Mouse (Mus musculus): ENCODE results near the gene Mrpl1.

The Mrpl1 gene

DNA sequence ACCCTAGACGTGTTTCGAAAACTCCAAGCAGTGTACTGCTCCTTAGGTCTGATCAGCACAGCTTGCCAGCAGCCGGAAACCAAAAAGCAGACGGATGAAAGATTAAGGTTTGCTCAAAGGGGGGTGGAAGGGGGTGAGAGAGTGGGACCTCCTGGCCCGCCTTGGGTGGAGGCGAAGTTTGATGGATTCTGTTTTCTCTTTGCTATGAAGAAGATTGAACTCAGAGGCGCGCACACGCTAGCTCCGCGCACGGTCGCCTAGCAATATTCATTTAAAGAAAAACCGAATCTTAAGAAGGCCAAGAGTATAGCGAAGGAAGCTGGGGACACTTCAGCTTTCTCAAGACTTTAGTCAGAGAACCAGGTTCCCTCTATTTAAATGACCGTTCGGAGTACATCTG, at the start of gene Mrpl1:
Gene Mrpl1, plus strand, starts transcription at position 35 of the 400 bp plus-strand sequence.
- peak; percentile 57 for DNase-seq (ENCODE audit: extremely low spot score)

DNA sequence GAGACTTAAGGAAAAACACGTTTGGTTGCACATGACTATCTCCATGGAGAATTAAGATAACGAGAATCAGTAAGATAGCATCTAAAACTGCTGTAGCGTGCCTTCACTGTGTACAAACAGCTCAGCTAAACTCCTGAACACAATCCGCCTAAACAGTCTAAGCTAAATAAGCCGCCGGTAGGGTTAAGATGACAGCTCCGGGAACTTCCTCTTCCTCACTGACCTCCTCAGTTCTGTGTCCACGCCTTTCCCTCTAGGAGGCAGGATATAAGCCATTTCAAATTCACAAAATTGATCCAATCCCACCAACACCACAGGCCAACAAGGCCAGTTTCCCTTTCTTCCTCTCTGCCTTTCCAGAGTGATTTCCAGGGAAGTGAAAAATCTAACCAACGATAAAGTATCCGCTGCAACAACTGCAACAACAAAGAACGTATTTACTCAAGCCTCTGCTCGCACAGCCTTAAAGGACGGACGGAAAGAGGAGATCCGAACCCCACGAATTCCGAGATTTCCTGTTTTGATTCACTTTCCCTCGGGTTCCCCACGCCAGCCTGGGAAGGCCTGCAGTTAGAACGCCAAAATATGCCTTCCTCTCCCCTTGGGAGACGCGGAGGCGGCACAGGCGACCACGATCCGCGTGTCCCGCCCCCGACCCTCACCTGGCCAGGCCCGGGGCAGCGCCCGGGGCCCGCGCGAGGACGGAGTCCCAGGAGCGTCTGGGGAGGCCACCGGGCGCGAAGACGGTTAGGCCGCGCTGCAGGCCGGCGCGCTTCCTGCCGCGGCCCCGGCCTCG, 48.6 kb upstream of the Mrpl1 start:
- DNase-seq (ENCODE audit: extremely low spot score), result peak; percentile 54

DNA sequence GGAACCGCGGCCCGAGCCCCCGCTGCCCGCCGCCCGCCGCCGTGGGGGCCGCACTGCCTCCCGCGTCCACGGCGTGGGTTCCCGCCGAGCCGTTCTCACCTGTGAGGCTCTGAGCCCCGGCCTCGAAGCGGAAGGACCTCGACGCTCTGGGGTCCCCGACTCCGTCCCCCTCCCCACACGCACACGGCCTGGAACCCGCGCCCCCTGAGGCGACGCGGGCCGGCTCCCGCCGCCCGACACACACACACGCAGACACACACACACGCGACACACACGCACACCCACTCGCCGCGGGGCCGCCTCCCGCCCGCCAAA, 48.1 kb upstream of the Mrpl1 start:
- DNase-seq (ENCODE audit: extremely low spot score), result no peak

DNA sequence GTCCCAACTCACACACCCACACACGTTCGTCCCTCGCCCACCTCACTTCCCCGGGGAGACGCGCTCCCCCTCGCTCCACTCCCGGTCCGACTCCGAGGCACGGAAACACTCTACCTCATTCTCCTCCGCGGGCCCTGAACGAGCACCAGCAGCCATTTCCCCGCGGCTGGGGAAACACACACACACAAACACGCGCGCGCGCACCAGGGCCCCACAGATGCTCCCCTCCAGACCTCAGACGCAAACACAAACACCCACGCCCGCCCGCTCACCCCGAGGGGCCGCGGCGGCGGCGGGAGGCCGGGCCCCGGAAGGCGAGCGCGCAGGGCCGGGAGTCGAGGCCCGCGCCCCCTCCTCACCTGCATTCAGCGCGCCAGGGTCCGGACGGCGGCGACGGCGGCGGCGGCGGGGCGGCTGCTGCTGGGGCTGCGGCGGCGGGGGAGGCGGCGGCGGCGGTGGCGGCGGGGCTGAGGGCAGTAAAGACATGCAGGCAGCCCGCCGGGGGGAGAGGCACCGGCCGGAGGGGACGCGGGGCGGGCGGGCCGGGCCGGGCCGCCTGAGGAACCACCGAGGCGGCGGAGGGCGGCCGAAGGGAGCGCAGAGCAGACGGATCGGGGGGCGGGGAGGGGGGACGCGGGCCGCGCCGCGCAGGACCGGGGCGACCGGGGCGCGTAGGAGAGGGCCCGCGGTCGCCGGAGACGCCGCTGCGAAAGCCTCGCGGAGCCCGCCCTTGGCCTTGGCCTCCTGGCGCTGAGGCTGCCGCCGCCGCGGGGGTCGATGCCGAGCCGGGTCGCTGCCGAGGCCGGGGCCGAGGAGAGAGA, 47.5 kb upstream of the Mrpl1 start:
- peak; percentile 66 for DNase-seq (ENCODE audit: extremely low spot score)

DNA sequence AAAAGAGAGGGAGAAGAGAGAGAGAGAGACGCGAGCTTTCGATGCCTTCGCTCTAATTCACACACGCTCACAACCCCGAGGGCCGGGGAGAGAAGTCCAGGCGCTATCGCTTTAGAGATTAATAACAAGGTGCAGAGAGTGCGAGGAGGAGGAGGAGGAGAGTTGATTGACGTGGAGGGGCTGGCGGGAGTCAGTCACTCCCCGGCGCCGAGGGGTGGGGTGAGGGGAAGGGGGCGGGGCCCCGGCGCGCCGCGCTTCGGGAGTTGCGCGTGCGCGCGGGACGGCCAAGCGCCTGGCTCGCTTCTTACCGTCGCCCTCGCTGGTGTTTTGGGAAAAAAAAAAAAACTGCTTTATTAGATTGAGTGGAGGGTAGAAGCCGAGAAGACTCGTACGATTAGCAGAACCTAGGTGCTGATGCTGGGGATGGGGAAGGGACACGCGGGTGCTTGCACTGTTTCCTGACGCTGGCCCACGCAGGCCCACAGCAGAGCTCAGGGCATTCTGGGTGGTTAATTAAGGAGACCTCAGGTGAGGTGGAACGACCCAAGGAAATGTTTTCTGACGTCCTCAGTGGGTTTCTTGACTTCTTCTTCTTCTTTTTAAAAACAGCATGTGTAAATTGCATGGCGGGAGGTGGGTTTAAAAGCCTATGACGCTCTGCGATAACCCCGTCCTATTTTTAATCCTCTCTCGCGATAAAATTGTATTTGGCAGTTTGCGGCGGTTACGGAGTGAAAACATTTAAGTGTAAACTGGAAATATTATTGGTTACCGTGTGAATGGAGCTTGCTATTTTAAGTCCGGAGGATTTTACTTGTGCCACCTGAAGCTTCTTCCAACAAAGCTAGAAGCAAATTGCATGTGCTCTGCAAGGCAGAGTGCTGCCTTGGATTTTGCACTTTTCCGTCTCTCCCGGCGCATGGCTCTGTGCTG, 46.6 kb upstream of the Mrpl1 start:
- DNase-seq (ENCODE audit: extremely low spot score), result peak; percentile 89

DNA sequence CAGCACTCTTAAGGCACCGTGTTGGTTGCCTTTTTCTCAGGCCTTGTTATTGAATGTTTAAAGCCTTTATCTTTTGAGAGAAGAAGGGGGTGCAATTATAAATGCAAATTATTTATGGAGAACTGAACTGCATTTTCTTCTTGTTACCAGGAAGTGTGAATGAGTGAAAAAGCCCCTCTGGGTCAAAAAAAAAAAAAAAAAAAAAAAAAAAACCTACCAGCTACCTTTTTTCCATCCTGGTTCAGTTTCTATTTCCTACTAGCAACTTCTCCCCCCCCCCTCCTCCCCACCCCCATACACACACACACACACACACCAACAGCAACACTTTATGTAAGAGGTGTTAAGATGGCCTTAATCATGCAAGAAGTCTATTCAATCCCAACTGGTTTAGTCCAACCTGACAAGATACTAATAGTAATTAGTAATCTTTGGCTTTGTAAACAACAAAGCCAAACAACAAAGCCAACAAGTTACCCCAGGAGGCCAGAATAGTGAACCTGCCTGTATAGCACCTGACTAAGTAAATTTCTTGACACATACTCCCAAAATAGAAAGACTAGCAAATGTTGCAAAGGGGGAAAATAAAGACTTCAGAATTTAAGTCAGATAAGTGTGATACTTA, 45.8 kb upstream of the Mrpl1 start:
- DNase-seq (ENCODE audit: extremely low spot score), result no peak

DNA sequence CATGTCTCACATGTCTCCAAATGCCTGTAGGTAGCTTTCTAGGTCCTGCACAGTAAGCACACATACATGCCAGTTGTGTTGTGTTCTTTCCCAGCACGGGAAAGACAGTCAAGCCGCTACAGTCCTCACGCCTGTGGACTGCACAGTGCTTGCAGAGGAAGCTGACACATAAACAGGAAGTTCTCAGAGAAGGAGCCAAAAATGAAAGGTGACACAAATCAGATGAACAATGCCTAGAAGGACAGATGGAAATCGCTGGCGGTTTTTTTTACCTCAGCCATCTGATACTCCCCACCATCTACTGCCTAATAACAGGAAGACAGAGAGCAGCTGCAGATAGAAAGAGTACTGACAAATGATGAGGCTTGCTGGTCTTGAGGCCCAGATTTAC, 45.3 kb upstream of the Mrpl1 start, which contains the start of gene Cnot6l:
Gene Cnot6l, minus strand, starts transcription at position 151 of the 391 bp plus-strand sequence.
- peak; percentile 17 for DNase-seq (ENCODE audit: extremely low spot score)

DNA sequence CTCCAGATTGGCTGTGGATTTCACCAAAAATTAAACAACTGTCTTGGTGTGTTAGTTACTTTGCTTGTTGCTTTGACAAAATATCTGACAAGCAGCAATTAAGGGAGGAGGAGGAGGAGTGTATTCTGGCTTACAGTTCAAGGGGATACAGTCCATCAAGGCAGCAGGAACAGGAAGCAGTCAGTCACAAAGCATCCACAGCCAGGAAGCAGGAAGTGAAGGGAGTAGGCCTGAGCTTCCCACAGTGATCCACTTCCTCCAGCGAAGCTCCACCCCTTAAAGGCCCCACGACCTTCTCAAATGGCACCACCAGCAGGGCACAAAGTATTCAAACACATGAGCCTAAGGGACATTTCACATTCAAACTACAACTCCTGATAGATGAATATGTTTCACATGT, 42.5 kb upstream of the Mrpl1 start:
- no peak for DNase-seq (ENCODE audit: extremely low spot score)

DNA sequence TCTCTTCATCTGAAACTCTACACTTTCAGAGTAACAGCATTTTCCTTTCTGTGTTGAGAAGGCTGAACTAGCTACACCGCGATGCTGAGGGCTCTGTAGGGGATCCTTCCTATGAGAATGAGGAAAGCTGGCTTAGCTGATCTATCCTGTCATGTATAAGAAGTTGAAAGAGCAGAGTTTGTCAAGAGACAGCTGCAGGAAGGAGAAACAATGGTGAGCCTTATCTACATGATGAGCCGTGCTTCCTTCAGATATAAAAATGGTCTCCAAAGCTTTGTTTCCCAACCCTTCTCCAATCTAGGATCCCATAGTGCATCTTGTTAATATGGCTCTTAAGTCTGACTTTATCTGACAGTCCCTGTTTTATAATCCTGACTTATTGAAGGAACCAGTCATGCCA, 38.9 kb upstream of the Mrpl1 start:
- DNase-seq (ENCODE audit: extremely low spot score), result no peak

DNA sequence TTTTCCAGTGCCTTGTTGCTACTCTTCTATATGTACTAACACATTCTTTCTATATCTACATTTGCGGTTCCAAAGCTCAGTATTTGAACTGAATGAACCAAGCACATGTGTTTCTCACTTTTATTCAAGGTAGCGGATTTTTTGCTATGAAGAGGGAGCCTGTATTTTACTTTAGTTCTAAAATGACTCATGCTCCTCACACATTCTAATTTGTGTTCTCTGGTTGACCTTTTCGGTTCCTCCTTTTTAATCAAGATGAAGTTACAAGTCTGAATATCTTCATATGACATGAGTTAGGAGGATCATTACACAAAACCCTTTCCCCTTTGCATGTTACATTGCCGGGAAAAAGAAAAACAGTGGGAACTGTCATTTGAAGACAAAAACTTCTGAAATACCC, 37.5 kb upstream of the Mrpl1 start:
- no peak for DNase-seq (ENCODE audit: extremely low spot score)

DNA sequence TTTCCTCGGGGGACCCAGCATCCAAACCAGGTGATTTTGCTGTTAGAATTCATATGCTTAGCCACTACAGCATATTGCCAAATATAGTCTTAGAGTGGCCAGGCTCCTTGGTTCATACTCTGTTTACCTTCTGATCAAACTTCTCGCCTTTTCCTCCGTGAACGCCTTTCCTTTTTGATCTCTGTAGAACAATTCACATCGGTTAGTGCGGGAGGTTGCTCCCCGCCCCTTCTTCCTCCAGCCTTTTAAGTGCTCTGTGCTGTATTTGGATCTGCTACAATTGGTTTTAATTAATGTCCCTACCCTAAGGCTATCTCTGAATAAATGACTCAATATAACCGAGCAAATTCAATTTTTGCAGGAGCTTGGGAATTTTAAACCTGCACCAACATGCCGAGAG, 33.2 kb upstream of the Mrpl1 start:
- DNase-seq (ENCODE audit: extremely low spot score), result no peak

DNA sequence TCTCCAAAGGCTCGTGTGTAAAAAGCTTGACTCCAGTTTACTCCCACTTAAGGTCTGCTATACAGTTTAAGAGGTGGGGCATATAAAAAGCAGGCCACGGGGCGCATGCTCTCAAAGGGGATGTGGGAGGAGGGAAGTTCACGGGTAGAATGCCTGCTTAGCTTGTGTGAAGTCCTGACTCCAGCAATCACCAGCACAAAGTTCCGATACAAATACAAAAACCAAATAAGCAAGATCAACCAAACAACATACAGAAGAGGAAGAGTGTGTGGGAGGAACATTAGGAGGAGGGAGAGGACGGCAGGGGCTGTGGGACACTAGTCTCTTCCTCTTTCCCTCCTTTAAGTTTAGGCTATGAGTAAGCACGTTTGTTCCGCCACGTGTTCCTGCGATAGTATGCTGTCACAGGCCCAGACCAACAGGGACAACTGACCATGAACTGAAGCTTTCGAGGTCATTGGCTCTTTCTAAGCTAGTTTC, 32.4 kb upstream of the Mrpl1 start:
- DNase-seq (ENCODE audit: extremely low spot score), result no peak

DNA sequence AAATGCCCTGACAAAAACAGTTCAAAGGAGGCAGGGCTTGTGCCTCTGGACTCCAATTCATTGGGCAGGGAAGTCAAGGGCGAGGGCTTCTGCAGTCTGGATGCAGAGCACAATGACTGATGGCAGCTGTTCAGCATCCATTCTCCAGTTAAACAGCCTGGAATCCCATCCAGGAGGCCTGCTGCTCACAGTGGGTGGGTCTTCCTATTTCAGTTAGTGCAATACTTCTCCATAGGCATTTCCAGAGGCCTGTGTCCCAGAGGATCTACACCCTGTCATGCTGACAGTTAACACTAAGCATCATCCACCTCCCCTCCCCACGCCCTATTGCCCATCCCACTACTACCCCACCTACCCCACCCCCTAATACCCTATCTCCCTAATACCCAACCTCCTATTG, 26.1 kb upstream of the Mrpl1 start:
- no peak for DNase-seq (ENCODE audit: extremely low spot score)

DNA sequence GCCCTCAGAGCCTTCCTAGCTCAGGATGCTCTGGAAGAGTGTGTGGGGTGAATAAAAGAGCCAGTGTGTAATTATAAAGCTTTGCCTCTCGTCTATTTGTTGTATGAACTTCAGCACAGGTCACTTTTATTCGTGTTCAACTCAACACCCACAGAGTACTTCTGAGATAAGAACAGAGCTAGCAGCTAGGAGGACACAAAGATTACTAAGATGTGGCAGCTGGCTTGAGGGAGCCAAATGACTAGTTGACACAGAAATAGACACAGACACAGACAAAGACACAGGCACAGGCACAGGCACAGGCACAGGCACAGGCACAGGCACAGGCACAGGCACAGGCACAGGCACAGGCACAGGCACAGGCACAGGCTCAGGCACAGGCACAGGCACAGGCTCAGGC, 25.3 kb upstream of the Mrpl1 start:
- no peak for DNase-seq (ENCODE audit: extremely low spot score)

DNA sequence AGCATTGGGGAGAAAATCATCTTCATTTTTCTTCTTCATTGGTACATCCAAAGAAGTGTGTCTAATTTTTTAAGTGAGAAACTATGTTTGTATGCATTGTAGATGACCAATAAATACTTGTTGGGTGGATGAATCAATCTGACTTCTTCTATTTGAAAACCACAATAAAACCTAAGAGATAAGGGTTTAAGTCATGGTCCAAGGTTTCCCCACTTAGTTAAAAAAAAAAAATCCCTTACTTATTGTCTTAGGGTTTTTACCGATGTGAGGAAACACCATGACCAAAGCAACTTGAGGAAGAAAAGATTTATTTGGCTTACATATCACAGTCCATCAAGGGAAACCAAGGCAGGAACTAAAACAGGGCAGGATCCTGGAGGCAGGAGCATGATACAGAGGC, 19.5 kb upstream of the Mrpl1 start:
- DNase-seq (ENCODE audit: extremely low spot score), result no peak

DNA sequence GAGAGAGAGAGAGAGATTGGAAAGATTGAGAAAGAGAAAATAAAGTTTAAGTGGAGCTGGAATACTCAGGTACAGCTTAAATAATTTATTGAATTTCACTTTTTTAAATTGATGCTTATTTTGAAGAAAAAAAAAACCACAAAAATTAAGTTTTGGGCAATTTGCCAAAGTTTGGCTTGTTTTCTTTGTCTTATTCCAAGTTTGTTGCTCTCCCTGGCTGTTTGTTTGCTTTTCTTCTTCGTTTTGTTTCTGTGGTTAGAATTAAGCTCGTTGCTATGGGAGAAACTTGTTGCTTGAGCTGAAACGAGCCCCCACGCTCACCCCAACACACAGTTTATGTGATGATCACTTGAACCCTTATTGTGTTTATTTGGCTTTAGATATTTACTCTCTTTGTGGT, 18.0 kb upstream of the Mrpl1 start:
- no peak for DNase-seq (ENCODE audit: extremely low spot score)

DNA sequence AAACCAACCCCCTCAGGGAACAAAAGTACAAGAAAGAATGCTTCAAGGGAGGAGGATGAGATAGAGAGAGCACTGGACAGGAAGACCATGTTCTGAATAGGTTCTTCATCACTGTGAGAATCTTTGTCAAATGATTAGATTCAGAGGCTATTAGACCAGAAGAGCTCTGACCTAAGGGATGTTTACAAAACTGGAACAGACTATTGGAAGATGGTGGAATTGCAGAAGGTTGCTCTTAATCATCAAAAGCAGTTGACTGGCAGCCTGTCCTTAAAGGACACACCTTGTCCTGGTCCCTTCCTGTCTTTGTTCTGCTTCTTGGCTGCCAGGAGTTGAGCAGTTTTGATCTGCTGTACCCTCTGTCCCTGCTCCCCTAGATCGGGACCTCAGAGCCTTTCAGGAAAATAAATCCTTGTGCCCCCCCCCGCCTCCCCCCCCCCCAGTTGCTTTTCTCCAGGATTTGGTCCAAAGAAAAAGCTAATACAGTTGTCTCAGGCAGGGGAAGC, 12.7 kb upstream of the Mrpl1 start:
- no peak for DNase-seq (ENCODE audit: extremely low spot score)

DNA sequence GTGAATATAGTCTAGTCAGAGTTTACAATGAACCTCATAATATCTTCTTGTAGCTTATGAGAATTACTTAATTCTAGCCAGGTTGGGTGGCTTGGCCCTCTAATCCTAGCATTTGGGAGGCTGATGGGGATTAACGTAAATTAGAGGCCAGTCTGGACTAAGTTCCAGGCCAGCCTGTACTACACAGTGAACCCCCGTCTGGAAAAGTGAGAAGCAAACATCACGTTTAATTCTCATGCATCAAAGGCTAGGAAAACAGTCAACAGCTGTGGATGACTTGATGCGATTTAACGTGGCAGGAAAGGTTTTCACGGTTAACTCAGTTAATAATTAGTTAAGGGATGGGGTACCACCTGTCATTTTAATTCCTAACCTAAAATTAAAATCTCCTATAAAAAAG, 11.0 kb upstream of the Mrpl1 start:
- DNase-seq (ENCODE audit: extremely low spot score), result no peak

DNA sequence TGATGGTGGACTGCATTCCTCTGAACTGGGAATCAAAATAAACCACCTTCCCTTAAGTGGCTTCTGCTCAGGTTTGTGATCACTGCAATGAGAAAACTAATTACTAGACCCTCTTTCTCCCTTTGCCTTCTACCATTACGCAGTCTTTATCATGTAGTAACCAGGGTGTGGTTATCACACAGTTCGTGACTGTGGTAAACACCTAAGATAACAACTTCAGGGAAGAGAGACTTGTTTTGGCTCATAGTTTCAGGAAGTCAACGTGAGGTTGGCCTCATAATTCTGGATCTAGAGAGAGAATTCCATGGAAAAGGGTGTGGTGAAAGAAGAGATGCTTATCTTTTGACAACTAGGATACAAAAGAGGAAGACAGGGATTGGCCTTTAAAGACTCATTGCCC, 9.0 kb upstream of the Mrpl1 start:
- DNase-seq (ENCODE audit: extremely low spot score), result no peak

DNA sequence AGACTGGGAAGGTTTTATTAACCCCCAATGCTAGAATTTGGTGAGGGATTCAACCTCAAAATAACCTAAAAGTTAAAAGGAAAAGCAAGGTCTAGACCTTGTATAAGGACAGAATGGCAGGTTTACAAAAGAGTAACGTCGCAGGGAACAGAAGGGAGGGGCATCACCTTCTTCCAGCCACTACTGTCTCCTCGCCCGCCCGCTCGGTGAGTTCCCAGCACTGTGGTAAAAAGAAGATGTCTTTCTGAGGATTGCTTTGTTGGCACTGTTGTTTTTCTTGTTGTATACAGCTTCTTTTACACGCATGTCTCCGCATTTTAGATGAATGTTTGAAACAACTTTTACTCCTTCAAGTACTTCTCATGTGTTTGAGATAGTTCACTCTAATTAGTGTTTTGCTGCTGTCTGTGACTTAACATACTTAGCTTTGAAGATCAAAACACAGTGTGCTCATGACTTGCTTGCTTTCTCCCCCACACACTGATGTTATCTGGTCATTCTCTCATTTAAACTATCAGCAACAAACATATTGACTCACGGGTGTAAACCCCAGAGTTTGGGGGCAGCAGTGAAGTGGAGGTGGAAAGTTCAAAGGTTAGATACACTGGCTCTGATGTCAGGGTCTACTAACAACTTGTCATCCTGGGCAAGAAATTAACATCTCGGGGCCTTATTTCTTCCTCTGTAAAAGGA, 7.7 kb upstream of the Mrpl1 start:
- DNase-seq (ENCODE audit: extremely low spot score), result no peak

DNA sequence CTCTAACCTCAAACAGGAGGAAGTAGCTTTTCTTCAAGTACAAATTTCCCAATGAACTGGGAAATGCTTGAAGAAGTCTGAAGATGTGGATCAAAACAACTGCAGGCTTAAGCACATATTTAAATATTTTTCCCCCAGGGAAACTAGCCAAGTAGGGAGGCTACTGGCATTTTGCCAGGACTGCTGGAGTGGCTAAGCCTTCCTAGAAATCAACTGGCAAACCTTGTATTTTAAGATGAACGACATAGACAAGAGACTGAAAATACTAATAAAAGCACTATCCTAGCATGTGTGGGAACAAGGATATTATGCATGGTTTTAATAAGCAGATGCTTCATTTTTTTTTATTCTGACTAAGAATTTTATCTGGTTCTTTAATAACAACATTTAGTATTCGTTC, 2.4 kb upstream of the Mrpl1 start:
- no peak for DNase-seq (ENCODE audit: extremely low spot score)
